Mouse (Mus musculus) heart, embryonic 10.5 days (tissue): Measurements from ENCODE around the gene Ctnnal1. TPM values are rescaled to one million over a fixed set of nuclear protein-coding genes. Genes with fewer than 3 reads are reported as not detected.

ENCODE experiments used
- DNase-seq: peaks from one replicate; pipeline ENCODE4 v3.0.0-alpha.2; 2017; ENCODE audit warnings: low spot score
- H3K27ac ChIP-seq: fragments of 300-500 bp; sonication (generic); 2 replicates; pipeline ENCODE4 v1.5.1; 2016; ENCODE audit warnings: mild to moderate bottlenecking
- H3K27me3 ChIP-seq: fragments of 300-500 bp; sonication (generic); 2 replicates; pipeline ENCODE4 v1.6.1; 2016; ENCODE audit warnings: mild to moderate bottlenecking; ENCODE audit not compliant: poor library complexity, insufficient read depth, severe bottlenecking
- H3K36me3 ChIP-seq: fragments of 300-500 bp; sonication (generic); 2 replicates; pipeline ENCODE4 v1.6.1; 2016; ENCODE audit warnings: mild to moderate bottlenecking, moderate library complexity
- H3K4me1 ChIP-seq: fragments of 300-500 bp; sonication (generic); 2 replicates; pipeline ENCODE4 v1.6.1; 2016; ENCODE audit warnings: mild to moderate bottlenecking
- H3K4me3 ChIP-seq: fragments of 300-500 bp; sonication (generic); 2 replicates; pipeline ENCODE4 v1.5.1; 2016; ENCODE audit warnings: mild to moderate bottlenecking, moderate library complexity
- H3K9me3 ChIP-seq: fragments of 300-500 bp; sonication (generic); 2 replicates; pipeline ENCODE4 v1.6.1; 2016; ENCODE audit warnings: mild to moderate bottlenecking, moderate library complexity
- WGBS: fragments of 180-500 bp; shearing (Covaris S2); methylation state at CpG from one replicate; pipeline ENCODE4 v1.1.7; 2016; 5-methylcytosine and 5-hydroxymethylcytosine counted together
- polyA plus RNA-seq: library from polyadenylated mRNA; unstranded; fragments of >200 nt; fragmentation: Nextera tagmentation; extraction: Ambion mirVana; gene quantifications from 2 replicates; pipeline ENCODE4 v1.2.1, GENCODE M21; 2016

Ctnnal1 gene
- polyA plus RNA-seq, 1 experiment from 2014 or later = 23.2 TPM

GRCm38 (mm10) chr4:56824231-56824630 is 40.8 kb downstream of the Ctnnal1 start:
- Histone ChIP-seq H3K4me1 (no peaks in the 10 kb centered on the region), H3K27ac (no peak overlapping the region), H3K4me3 (no peak overlapping the region), H3K9me3 (no peaks in the 10 kb centered on the region), H3K36me3 (peaks cover 14% of the 10 kb centered on the region; the same call in 1 of the 2 replicates), H3K27me3 (no peaks in the 10 kb centered on the region)
- DNase-seq = no peak
- 85% methylated on average over 9 of the region's 9 CpGs for WGBS

DNA sequence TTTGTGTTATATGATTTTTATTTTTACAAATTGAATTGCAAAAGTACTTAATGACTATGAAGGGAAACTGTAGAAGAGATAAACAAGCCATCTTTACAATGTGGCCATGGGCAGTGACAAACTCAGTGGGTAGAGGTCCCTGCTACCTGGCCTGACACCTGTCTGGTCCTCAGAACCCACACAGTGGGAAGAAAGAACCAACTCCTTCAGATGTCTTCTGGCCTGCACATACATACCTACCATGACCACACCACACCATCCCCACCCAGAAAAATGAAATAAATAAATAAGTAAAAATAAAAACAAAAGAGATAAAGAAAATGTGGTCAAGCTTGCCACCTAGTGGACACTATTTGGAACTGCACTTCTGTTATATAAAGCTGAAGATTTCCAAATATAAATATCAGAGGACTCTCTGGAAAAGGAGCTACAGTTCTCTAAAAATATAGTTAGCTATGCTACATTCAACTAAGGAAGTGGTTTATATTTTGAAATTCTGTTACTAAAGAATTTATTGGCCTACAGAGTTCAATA is 44.9 kb downstream of the Ctnnal1 start:
- Histone ChIP-seq H3K36me3 (0 out of 2 replicates have a peak, but pooled peaks cover 2% of the 10 kb centered on the region), H3K27ac (no peak overlapping the region), H3K4me3 (no peak overlapping the region), H3K4me1 (0 out of 2 replicates have a peak, but pooled peaks cover 4% of the 10 kb centered on the region), H3K27me3 (no peaks in the 10 kb centered on the region), H3K9me3 (no peaks in the 10 kb centered on the region)
- no peak for DNase-seq

DNA sequence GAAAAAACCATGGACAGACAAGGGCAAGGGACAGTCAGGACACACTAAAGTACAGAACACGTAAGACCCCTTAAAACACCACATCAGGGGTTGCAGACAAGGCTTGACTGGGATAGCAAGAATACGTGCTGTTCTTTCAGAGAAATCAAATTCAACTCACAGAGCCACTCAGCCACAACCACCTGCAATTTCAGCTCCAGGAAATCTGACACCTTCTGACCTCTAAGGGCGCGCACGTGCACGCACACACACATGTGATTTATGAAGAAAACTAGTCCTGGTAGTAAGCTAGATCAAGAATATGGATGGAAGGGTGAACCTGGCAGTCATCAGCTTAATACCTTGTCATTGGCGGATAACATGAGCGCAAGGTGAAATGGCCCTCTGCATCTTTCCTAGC is 49.9 kb downstream of the Ctnnal1 start:
- no peaks in the 10 kb centered on the region for H3K9me3 ChIP-seq
- H3K4me3 ChIP-seq = no peak overlapping the region
- no peaks in the 10 kb centered on the region for H3K27me3 ChIP-seq
- H3K4me1 ChIP-seq = peaks cover 14% of the 10 kb centered on the region; the same call in 1 of the 2 replicates
- WGBS = 86% methylated on average over 8 of the region's 8 CpGs
- no peak for DNase-seq
- no peak overlapping the region for H3K27ac ChIP-seq
- 0 out of 2 replicates have a peak, but pooled peaks cover 2% of the 10 kb centered on the region for H3K36me3 ChIP-seq

- Histone ChIP-seq H3K4me1 (peaks cover 14% of the 10 kb centered on the region; the same call in 1 of the 2 replicates), H3K36me3 (peaks cover 13% of the 10 kb centered on the region; the same call in 1 of the 2 replicates), H3K27me3 (no peaks in the 10 kb centered on the region), H3K9me3 (no peaks in the 10 kb centered on the region), H3K4me3 (no peak overlapping the region), H3K27ac (no peak overlapping the region)
- 85% methylated on average over 4 of the region's 4 CpGs for WGBS
- no peak for DNase-seq
Observed at GRCm38 (mm10) chr4:56812096-56812495, 52.9 kb downstream of the Ctnnal1 start.

DNA sequence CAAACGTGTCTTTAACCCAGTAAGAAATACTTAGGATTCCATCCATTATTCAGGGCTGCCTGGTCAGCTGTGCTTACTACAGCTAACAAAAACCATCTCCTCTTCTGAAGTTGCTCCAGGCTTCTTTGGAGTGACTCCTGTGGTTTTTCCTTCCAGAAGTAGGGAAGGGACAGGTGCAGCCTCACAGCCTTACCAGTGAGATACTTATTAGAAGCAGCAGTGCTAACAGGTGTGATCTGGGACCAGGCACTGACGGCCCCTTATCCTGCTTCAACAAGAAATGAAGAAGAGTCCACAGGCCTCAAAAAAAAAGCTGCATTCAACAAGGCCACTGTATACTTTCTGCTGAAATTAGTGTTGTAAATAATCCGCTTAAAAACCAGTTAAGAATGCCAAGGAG is 53.3 kb downstream of the Ctnnal1 start:
- DNase-seq = no peak
- 62% methylated on average over 3 of the region's 3 CpGs for WGBS
- no peaks in the 10 kb centered on the region for H3K9me3 ChIP-seq
- H3K4me1 ChIP-seq = peaks cover 14% of the 10 kb centered on the region; the same call in 1 of the 2 replicates
- no peaks in the 10 kb centered on the region for H3K27me3 ChIP-seq
- no peak overlapping the region for H3K4me3 ChIP-seq
- peaks cover 16% of the 10 kb centered on the region for H3K36me3 ChIP-seq
- no peak overlapping the region for H3K27ac ChIP-seq

- Histone ChIP-seq H3K27me3 (no peaks in the 10 kb centered on the region), H3K4me3 (no peak overlapping the region), H3K36me3 (peaks cover 40% of the 10 kb centered on the region), H3K27ac (no peak overlapping the region), H3K9me3 (no peaks in the 10 kb centered on the region), H3K4me1 (peaks cover 10% of the 10 kb centered on the region; the same call in 1 of the 2 replicates)
- 71% methylated on average over 4 of the region's 4 CpGs for WGBS
- no peak for DNase-seq
Observed at GRCm38 (mm10) chr4:56809050-56809449, 55.9 kb downstream of the Ctnnal1 start.

GRCm38 (mm10) chr4:56802669-56803150 is 62.3 kb downstream of the Ctnnal1 start:
- H3K36me3 ChIP-seq = peaks cover 59% of the 10 kb centered on the region
- peak overlapping the region; percentile 96 for H3K27ac ChIP-seq
- no peak for DNase-seq
- 2% methylated on average over 25 of the region's 25 CpGs for WGBS
- H3K9me3 ChIP-seq = no peaks in the 10 kb centered on the region
- peaks cover 14% of the 10 kb centered on the region for H3K4me1 ChIP-seq
- H3K27me3 ChIP-seq = no peaks in the 10 kb centered on the region
- peak overlapping the region; percentile 99 for H3K4me3 ChIP-seq

DNA sequence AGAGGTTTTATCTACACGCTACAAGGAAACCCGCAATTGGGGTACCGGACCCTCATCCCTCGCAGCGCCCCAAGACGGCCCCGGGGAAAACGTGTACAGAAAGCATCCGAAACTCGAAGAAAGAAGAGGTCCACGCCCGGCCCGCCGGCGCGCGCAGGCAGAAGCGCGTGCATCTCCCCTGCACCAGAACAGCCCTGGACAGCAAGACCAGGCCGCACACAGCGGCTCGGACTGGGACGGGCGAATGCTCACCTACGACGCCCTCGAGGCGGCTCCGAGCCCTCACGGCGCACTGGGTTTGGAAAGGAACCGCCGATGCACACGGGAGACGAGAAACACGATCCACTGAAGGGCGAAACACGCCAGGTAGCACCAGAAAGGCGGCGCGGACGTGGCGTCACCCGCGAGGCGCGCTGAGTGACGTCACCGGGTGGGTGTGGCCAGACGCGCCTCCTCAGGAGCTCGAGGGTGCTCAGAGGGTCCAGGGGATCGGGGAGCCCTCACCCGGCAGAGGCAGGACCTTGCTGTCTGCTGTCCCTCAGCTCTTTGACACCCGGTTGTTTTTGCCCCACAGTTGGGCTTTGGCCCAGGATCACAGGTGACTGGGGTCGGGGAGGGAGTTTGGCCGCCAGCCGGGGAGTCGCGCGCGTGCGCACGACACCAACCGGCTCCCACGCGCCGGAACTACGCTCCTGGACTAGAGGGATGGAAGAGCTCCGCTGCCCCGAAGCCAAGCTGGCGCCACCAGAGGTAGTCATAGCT is 62.9 kb downstream of the Ctnnal1 start, which contains the start of the genes Elp1 and Fam206a:
Elp1 (minus strand) TSS at position 425 of the 762 bp plus-strand sequence.
Fam206a (plus strand) TSS at position 439 of the 762 bp plus-strand sequence.
- H3K27ac ChIP-seq = peak within 1 kb of the TSS; percentile 96
- no peaks in the 10 kb centered on the region for H3K27me3 ChIP-seq
- H3K36me3 ChIP-seq = peaks cover 59% of the 10 kb centered on the region
- no peaks in the 10 kb centered on the region for H3K9me3 ChIP-seq
- peaks cover 14% of the 10 kb centered on the region for H3K4me1 ChIP-seq
- peak within 1 kb of the TSS; percentile 99 for H3K4me3 ChIP-seq
- WGBS = under 1% methylated on average over 72 of the region's 72 CpGs
- DNase-seq = peak; percentile 96

GRCm38 (mm10) chr4:56791373-56791772 is 73.6 kb downstream of the Ctnnal1 start:
- no peak for DNase-seq
- WGBS = 51% methylated on average over 1 of the region's 1 CpGs

DNA sequence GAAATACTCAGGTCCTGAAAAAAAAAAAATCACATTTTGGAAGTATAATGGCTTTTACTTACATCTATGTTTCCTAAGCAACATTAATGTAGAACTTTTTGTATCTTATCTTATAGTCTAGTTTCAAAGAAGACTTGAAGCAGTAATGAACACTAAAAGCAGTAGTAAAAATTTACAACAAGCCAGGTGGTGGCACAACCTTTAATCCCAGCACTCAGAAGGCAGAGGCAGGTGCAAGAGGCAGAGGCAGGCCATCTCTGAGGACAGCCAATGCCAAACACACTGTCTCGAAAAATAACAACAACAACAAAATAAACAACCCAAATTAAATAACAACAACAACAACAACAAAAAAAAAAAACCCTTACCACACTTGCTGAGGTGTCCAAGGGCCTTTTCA is 93.9 kb downstream of the Ctnnal1 start:
- WGBS = 77% methylated on average over 1 of the region's 1 CpGs
- Histone ChIP-seq H3K4me1 (peaks cover 4% of the 10 kb centered on the region; the same call in 1 of the 2 replicates), H3K4me3 (no peak overlapping the region), H3K9me3 (no peaks in the 10 kb centered on the region), H3K36me3 (peaks cover 97% of the 10 kb centered on the region), H3K27ac (no peak overlapping the region), H3K27me3 (no peaks in the 10 kb centered on the region)
- DNase-seq = no peak

More at GRCm38 (mm10) chr4:56791373-56791772, 73.6 kb downstream of the Ctnnal1 start:
- Histone ChIP-seq H3K9me3 (no peaks in the 10 kb centered on the region), H3K4me3 (no peak overlapping the region), H3K4me1 (no peaks in the 10 kb centered on the region), H3K36me3 (peaks cover 93% of the 10 kb centered on the region), H3K27me3 (no peaks in the 10 kb centered on the region), H3K27ac (no peak overlapping the region)

GRCm38 (mm10) chr4:56768913-56769312 is 96.1 kb downstream of the Ctnnal1 start:
- Histone ChIP-seq H3K27me3 (no peaks in the 10 kb centered on the region), H3K27ac (no peak overlapping the region), H3K4me3 (no peak overlapping the region), H3K9me3 (no peaks in the 10 kb centered on the region), H3K36me3 (peaks cover 96% of the 10 kb centered on the region), H3K4me1 (peaks cover 4% of the 10 kb centered on the region; the same call in 1 of the 2 replicates)
- 86% methylated on average over 7 of the region's 7 CpGs for WGBS
- DNase-seq = no peak

- WGBS = 49% methylated on average over 5 of the region's 5 CpGs
- Histone ChIP-seq H3K9me3 (no peaks in the 10 kb centered on the region), H3K4me3 (no peak overlapping the region), H3K27ac (peak overlapping the region; percentile 23; the same call in 1 of the 2 replicates), H3K4me1 (peaks cover 4% of the 10 kb centered on the region; the same call in 1 of the 2 replicates), H3K36me3 (peaks cover 90% of the 10 kb centered on the region), H3K27me3 (no peaks in the 10 kb centered on the region)
- no peak for DNase-seq
Observed at GRCm38 (mm10) chr4:56767861-56768284, 97.1 kb downstream of the Ctnnal1 start.
